ENCODE assay signal across 35 mouse cellular contexts in the genomic region with DNA sequence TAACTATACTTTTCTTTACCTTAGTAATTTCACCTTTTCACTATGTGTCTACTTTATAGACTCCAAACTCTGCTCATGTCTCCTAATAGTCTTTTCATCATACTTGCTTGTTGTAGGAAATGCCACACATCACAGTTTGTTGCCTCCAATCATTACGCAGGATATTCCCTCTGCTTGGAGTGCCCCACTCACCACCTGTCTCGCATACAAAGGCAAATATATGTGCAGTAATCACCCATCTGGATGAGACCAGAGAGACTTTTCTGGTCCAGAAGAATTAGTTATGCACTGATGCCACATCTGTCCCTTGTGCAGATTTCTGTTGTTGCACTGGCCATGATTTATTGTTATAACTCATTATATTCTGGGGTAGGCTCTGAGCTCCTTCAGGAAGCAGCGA.
"Had no signal": no experiment of that assay in that cellular context is flagged by ENCODE, and none has a peak within 500 bp of the region (broad histone marks: within the 10 kb centered on the region; RNA-seq: fewer than 3 reads in every experiment).

No protein-coding gene starts in this region.

- H3K4me1 ChIP-seq: heart, embryonic 15.5 days; hindbrain, embryonic 12.5 days; hindbrain, embryonic 13.5 days; hindbrain, embryonic 15.5 days; intestine, embryonic 15.5 days had no signal

- H3K27ac ChIP-seq: heart, adult 2 months; heart, embryonic 10.5 days; heart, embryonic 13.5 days; heart, embryonic 15.5 days; hindbrain, embryonic 10.5 days; hindbrain, embryonic 12.5 days; hindbrain, embryonic 13.5 days; hindbrain, embryonic 14.5 days; hindbrain, embryonic 15.5 days; hindbrain, postnatal 0 days; intestine, embryonic 15.5 days; kidney, embryonic 15.5 days; kidney, postnatal 0 days; layer of hippocampus, adult 2 months had no signal

- H3K27me3 ChIP-seq: heart, embryonic 12.5 days; heart, embryonic 13.5 days; heart, embryonic 15.5 days; hindbrain, embryonic 12.5 days; hindbrain, embryonic 13.5 days; hindbrain, embryonic 15.5 days; intestine, embryonic 15.5 days; kidney, embryonic 15.5 days had no signal

- H3K9ac ChIP-seq: heart, embryonic 12.5 days; heart, embryonic 13.5 days; heart, embryonic 15.5 days; hindbrain, embryonic 12.5 days; hindbrain, embryonic 13.5 days; hindbrain, embryonic 14.5 days; hindbrain, embryonic 15.5 days; intestine, embryonic 15.5 days; kidney, embryonic 15.5 days had no signal

- H3K9me3 ChIP-seq: heart, embryonic 10.5 days; heart, embryonic 12.5 days; heart, embryonic 13.5 days; heart, embryonic 15.5 days; hindbrain, embryonic 10.5 days; hindbrain, embryonic 12.5 days; hindbrain, embryonic 13.5 days; hindbrain, embryonic 15.5 days; intestine, embryonic 15.5 days; kidney, embryonic 15.5 days had no signal

- H3K4me3 ChIP-seq: heart, adult 2 months; heart, embryonic 10.5 days; heart, embryonic 12.5 days; heart, embryonic 13.5 days; heart, embryonic 15.5 days; hindbrain, embryonic 10.5 days; hindbrain, embryonic 12.5 days; hindbrain, embryonic 13.5 days; hindbrain, embryonic 15.5 days; intestine, embryonic 15.5 days; kidney, embryonic 15.5 days; layer of hippocampus, adult 2 months had no signal

- DNase-seq: heart, adult 2 months; heart, postnatal 10 days; heart, postnatal 14 days; heart, postnatal 36 days; heart, postnatal 4 days; kidney, adult 11 months; kidney, adult 18-20 months; kidney, adult 2 months; kidney, adult 8-10 months; kidney, adult 9 months; kidney, postnatal 10 days; kidney, postnatal 14 days; kidney, postnatal 25 days; kidney, postnatal 36 days; kidney, postnatal 4 days; layer of hippocampus, adult 9-11 months had no signal

- H3K36me3 ChIP-seq: heart, embryonic 10.5 days; heart, embryonic 12.5 days; heart, embryonic 13.5 days; heart, embryonic 15.5 days; hindbrain, embryonic 10.5 days; hindbrain, embryonic 12.5 days; hindbrain, embryonic 13.5 days; hindbrain, embryonic 15.5 days; intestine, embryonic 15.5 days; kidney, embryonic 15.5 days had no signal

- ATAC-seq: hindbrain, embryonic 16.5 days; hindbrain, postnatal 0 days; inflammation-experienced regulatory T-cells, adult 6 months; intestine, embryonic 15.5 days; intestine, embryonic 16.5 days; intestine, postnatal 0 days had no signal

- H3K4me2 ChIP-seq: heart, embryonic 11.5 days; heart, embryonic 12.5 days; heart, embryonic 13.5 days; heart, embryonic 15.5 days; hindbrain, embryonic 12.5 days; hindbrain, embryonic 13.5 days; hindbrain, embryonic 14.5 days; hindbrain, embryonic 15.5 days; intestine, embryonic 15.5 days; kidney, embryonic 15.5 days had no signal
